Comparison of ENCODE assay signal across 22 mouse cellular contexts in genomic region chr14:122277142-122277541, GRCm38 (mm10).
A peak's percentile ranks its signal among the peaks of the same experiment; 100 is the strongest.
DNase-seq lines count a peak whose midpoint lies in the region; ATAC-seq lines count a peak whose summit lies in the region.
"Had no signal": no experiment of that assay in that cellular context is flagged by ENCODE, and none has a peak within 500 bp of the region (broad histone marks: within the 10 kb centered on the region; RNA-seq: fewer than 3 reads in every experiment).

No protein-coding gene starts in this region.

- WGBS in hindbrain, embryonic 10.5 days: 56% methylated on average over 8 of the region's 8 CpGs
- 63% methylated on average over 8 of the region's 8 CpGs for WGBS in hindbrain, embryonic 12.5 days
- 77% methylated on average over 8 of the region's 8 CpGs for WGBS in forebrain, embryonic 15.5 days

- 0 out of 2 replicates have a peak overlapping the region, but pooled peaks have one; percentile 92 for H3K27ac ChIP-seq in hindbrain, embryonic 10.5 days
- no peak overlapping the region for H3K27ac ChIP-seq in hindbrain, embryonic 12.5 days
- H3K27ac ChIP-seq in forebrain, embryonic 15.5 days (replicated peaks): no peak overlapping the region
- H3K27ac ChIP-seq: embryonic facial prominence, embryonic 10.5 days; embryonic facial prominence, embryonic 12.5 days; forebrain, embryonic 13.5 days had no signal

- DNase-seq in hindbrain, embryonic 10.5 days (ENCODE audit: low spot score): no peak
- DNase-seq in Muller cell, postnatal 12 days (ENCODE audit: inconsistent ontology term): peak; percentile 30
- peak; percentile 80 for DNase-seq in ZHBTc4 (ENCODE audit: low read depth, low spot score)
- no peak for DNase-seq in thymus, postnatal 4 days
- DNase-seq: adrenal gland, adult 2 months; adrenal gland, postnatal 10 days; adrenal gland, postnatal 25 days; B cell, adult 2 months; cerebellum, adult 11 months; cerebellum, adult 18-20 months; cerebellum, adult 8-10 months; cerebellum, adult 9-11 months; cerebellum, postnatal 14 days had no signal

- H3K4me3 ChIP-seq in hindbrain, embryonic 10.5 days: no peak overlapping the region
- no peak overlapping the region for H3K4me3 ChIP-seq in hindbrain, embryonic 12.5 days
- H3K4me3 ChIP-seq in forebrain, embryonic 15.5 days: no peak overlapping the region
- H3K4me3 ChIP-seq: embryonic facial prominence, embryonic 10.5 days; embryonic facial prominence, embryonic 12.5 days; forebrain, embryonic 13.5 days had no signal

- no peaks in the 10 kb centered on the region for H3K36me3 ChIP-seq in hindbrain, embryonic 10.5 days
- H3K36me3 ChIP-seq in hindbrain, embryonic 12.5 days: no peaks in the 10 kb centered on the region
- no peaks in the 10 kb centered on the region for H3K36me3 ChIP-seq in forebrain, embryonic 15.5 days
- H3K36me3 ChIP-seq: embryonic facial prominence, embryonic 10.5 days; embryonic facial prominence, embryonic 12.5 days had no signal

- peaks cover 68% of the 10 kb centered on the region for H3K27me3 ChIP-seq in hindbrain, embryonic 10.5 days (ENCODE audit: insufficient read depth, poor library complexity, severe bottlenecking)
- H3K27me3 ChIP-seq in hindbrain, embryonic 12.5 days: peaks cover 59% of the 10 kb centered on the region
- peaks cover 17% of the 10 kb centered on the region; the same call in 1 of the 2 replicates for H3K27me3 ChIP-seq in forebrain, embryonic 15.5 days
- H3K27me3 ChIP-seq: CH12.LX had no signal

- H3K9me3 ChIP-seq in hindbrain, embryonic 10.5 days: no peaks in the 10 kb centered on the region
- H3K9me3 ChIP-seq in hindbrain, embryonic 12.5 days (replicated peaks): no peaks in the 10 kb centered on the region
- H3K9me3 ChIP-seq in forebrain, embryonic 15.5 days: no peaks in the 10 kb centered on the region
- H3K9me3 ChIP-seq: embryonic facial prominence, embryonic 10.5 days; embryonic facial prominence, embryonic 12.5 days; forebrain, embryonic 13.5 days; G1E had no signal

- no peak overlapping the region for H3K9ac ChIP-seq in hindbrain, embryonic 12.5 days
- H3K9ac ChIP-seq in forebrain, embryonic 15.5 days (replicated peaks): no peak overlapping the region
- H3K9ac ChIP-seq: embryonic facial prominence, embryonic 12.5 days; forebrain, embryonic 13.5 days had no signal

- no peak for ATAC-seq in hindbrain, embryonic 12.5 days (ENCODE audit: low FRiP score)
- ATAC-seq in forebrain, embryonic 15.5 days (replicated peaks): no peak
- ATAC-seq: CD4-positive, CD25-positive, alpha-beta regulatory T cell, adult 4 months; forebrain, embryonic 13.5 days; forebrain, embryonic 16.5 days had no signal

- H3K4me2 ChIP-seq in hindbrain, embryonic 12.5 days (replicated peaks): no peak overlapping the region
- no peak overlapping the region for H3K4me2 ChIP-seq in forebrain, embryonic 15.5 days (replicated peaks)
- H3K4me2 ChIP-seq: embryonic facial prominence, embryonic 12.5 days; forebrain, embryonic 13.5 days had no signal

- H3K4me1 ChIP-seq in hindbrain, embryonic 10.5 days (replicated peaks): peaks cover 51% of the 10 kb centered on the region
- peaks cover 17% of the 10 kb centered on the region for H3K4me1 ChIP-seq in hindbrain, embryonic 12.5 days
- peaks cover 11% of the 10 kb centered on the region for H3K4me1 ChIP-seq in forebrain, embryonic 15.5 days

Comparison
In these comparisons a context has a peak if more than half of its experiments do, and no peak if none do; other contexts are left out.
1. DNase-seq: peak in Muller cell, postnatal 12 days (single experiment) and ZHBTc4 (single experiment); none in hindbrain, embryonic 10.5 days (single experiment) and thymus, postnatal 4 days (single experiment).